Mouse (Mus musculus) bone marrow macrophage, adult 2 months (primary cell): ENCODE measurements around the gene Rnd3.

Experiments used
- CTCF ChIP-seq: IDR thresholded peaks from 2 replicates; pipeline ENCODE4 v1.5.1; 2012; ENCODE audit warnings: low read depth, mild to moderate bottlenecking, low read length, moderate library complexity
- POLR2A ChIP-seq: IDR thresholded peaks from 2 replicates; pipeline ENCODE4 v1.6.1; 2012; ENCODE audit warnings: mild to moderate bottlenecking, low read depth, low read length, borderline replicate concordance

- no peak for TF ChIP-seq CTCF
- no peak for TF ChIP-seq POLR2A
Measured at GRCm38 (mm10) chr2:51182990-51183389, 34.1 kb upstream of the Rnd3 start.
